Mouse (Mus musculus) cerebellum, postnatal 36 days (tissue): ENCODE measurements around the gene Wdr49.

Experiments
- DNase-seq, 2 experiments: peaks; one replicate each; pipeline ENCODE4 v3.0.0; 2021 to 2022; ENCODE audit warnings: mixed read lengths in 2 of 2

Wdr49 gene

DNA sequence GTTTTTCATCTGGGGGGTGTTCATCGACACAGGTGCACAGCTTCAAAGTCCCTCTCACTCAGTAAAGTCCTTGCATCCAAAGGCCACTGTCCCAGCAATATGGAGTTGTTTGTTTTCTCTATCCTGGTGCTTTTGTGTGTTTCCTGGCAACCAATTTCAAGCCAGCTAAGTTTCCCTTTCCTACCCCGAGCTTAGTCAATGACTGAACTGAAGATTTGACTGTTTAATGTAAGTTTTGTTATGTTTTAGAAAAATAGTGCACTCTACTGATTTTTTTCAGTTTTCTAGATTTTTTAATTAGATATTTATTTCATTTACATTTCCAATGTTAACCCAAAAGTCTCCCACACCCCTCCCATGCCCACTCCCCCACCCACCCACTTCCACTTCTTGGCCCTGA lies at the start of gene Wdr49:
Gene Wdr49 (minus strand): TSS at position 101 of the 400 bp plus-strand sequence.
- DNase-seq: no peak

DNA sequence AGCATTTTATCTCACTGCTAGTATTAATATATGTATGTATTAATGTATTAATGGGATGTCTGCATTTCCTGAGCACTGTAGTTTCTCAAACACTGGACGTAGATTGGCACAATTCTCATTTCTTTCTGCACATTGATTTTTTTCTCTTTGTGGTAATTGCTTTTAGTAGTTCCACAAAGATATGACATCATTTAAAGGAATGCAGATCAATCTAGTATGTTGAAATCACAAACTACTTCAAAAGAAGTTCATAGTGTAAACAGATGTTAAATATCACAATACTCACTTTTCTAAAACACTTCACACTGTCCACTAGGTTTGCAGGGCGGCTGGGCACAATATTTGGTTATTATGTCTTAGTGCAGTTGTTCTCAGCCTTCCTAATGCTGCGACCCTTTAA lies 49.1 kb upstream of the Wdr49 start:
- no peak for DNase-seq

GRCm38 (mm10) chr3:75522527-75522926 lies 40.6 kb upstream of the Wdr49 start:
- DNase-seq: no peak

- DNase-seq: no peak
Measured at GRCm38 (mm10) chr3:75521314-75521713, 39.4 kb upstream of the Wdr49 start.

DNA sequence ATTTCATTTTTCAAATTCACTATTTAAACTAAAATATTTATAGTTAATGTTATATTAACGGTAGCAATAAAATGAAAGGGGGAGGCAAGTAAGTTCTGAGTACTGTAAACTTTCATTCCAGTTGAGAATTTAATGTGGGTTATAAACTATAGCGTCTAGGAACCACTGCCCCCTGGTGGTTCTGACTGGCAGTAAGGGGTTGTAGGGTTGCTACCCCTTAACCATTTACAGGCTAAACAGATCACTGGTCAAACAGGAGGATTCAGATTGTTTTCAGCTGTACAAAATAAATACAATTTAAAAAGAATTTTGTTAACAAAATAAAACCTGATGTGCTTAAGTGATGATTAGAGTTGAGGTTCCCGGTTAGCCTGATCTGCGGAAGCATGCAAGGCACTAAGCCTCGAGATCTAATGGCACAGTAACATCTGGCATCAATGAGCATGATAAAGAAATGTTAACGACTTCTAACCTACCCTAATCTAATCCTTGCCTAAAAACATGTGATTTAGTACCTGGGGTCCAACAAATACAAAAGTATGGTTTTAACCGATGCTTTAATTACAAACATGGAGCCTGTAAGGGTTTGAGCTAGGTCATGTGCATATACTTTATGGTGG lies 35.8 kb upstream of the Wdr49 start:
- peak; percentile 14 to 17 for DNase-seq

- no peak for DNase-seq
Measured at GRCm38 (mm10) chr3:75498961-75499960, 17.3 kb upstream of the Wdr49 start.

DNA sequence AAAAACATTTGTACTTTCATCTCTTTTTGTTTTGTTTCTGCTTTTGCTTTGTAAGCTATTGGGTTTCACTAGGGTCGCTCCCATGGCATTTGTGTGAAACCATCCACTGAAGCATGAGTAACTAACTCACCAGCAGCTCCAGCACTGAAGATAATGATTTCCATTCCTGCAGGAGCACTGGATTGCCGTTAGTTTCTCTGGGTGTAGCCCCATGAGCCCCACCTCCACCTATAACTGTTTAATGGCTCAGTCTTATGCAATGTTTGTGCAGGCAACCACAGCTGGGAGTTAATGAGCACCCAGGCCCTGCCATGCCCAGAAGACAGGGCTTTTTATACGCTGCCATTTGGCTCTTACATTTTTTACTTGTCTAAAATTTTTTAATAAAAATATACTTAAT lies 11.0 kb upstream of the Wdr49 start:
- DNase-seq: no peak

DNA sequence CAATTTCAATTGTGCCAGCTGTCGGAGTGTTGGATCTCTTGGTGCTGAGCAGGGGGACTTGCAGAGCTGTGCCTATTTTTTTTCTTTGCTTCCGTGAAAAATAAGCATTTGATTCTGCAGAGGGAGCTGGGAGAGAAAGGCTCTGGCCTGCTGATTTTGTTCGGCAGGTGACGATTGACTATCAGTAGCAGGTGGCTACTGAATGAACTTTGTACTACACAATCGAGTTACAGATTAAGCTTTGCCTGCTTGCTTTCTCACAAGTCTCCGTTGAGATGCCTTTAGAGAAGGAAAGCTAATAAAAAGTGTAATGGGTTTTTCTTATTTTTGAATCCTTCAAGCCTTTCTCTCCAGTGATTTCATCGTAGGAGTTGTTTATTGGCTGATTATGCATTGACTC lies 6.8 kb downstream of the Wdr49 start:
- DNase-seq: no peak

- no peak for DNase-seq
Measured at GRCm38 (mm10) chr3:75474657-75475056, 7.3 kb downstream of the Wdr49 start.

GRCm38 (mm10) chr3:75468154-75468553 lies 13.8 kb downstream of the Wdr49 start:
- no peak for DNase-seq

GRCm38 (mm10) chr3:75430564-75431181 lies 51.3 kb downstream of the Wdr49 start:
- DNase-seq: no peak

DNA sequence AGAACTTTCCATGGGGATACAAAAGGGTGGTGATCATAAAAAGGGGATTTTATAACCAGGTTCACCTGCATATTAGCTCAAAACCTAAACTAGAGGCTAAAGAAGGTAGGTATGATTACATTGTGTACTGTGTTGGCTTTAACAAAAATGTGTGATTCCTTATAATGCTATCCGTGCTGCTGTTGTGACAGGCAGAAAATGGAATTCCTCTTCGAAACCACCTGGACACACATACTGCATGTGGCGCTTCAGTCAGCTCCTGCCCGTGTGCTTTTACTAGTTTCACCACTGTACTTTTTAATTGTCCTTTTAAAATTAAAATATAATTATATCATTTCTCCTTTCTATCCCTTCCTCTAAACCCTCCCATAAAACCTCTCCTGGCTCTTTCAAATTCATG lies 86.0 kb downstream of the Wdr49 start:
- no peak for DNase-seq

GRCm38 (mm10) chr3:75395121-75395895 lies 86.6 kb downstream of the Wdr49 start:
- no peak for DNase-seq

- no peak for DNase-seq
Measured at GRCm38 (mm10) chr3:75394487-75394886, 87.5 kb downstream of the Wdr49 start.

GRCm38 (mm10) chr3:75381776-75382175 lies 100.2 kb downstream of the Wdr49 start:
- DNase-seq: no peak

GRCm38 (mm10) chr3:75353972-75354371 lies 128.0 kb downstream of the Wdr49 start:
- no peak for DNase-seq

DNA sequence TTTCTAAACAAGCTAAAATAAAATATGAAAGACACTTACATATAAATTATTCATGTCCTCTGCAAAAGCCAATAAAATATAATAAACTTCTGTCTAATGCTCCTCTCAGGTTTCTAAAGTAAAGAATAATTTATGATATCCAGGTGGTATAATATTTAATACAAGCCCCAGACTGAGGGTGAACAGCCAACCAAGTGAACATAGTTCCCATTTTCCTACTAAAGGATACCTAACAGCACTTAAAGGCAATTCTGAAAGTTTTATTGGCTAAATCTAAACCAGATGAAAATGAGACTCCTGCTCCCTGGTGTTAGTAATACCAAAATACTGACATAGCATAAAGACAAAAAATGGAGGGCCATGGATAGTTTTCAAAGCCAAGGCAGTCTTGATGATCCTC lies 144.8 kb downstream of the Wdr49 start:
- DNase-seq: no peak

- DNase-seq: no peak
Measured at GRCm38 (mm10) chr3:75320999-75321398, 161.0 kb downstream of the Wdr49 start.

- no peak for DNase-seq
Measured at GRCm38 (mm10) chr3:75308861-75309260, 173.1 kb downstream of the Wdr49 start.

- no peak for DNase-seq
Measured at GRCm38 (mm10) chr3:75308228-75308627, 173.7 kb downstream of the Wdr49 start.

GRCm38 (mm10) chr3:75305584-75305983 lies 176.4 kb downstream of the Wdr49 start:
- DNase-seq: no peak

- no peak for DNase-seq
Measured at GRCm38 (mm10) chr3:75304621-75305020, 177.3 kb downstream of the Wdr49 start.

GRCm38 (mm10) chr3:75301072-75301471 lies 180.9 kb downstream of the Wdr49 start:
- no peak for DNase-seq
